Mouse (Mus musculus) kidney, postnatal 10 days (tissue): ENCODE measurements around the gene Mpi.

Experiments used
- DNase-seq: peaks from one replicate; pipeline ENCODE4 v3.0.0; 2021; ENCODE audit warnings: mixed read lengths

The Mpi gene

DNA sequence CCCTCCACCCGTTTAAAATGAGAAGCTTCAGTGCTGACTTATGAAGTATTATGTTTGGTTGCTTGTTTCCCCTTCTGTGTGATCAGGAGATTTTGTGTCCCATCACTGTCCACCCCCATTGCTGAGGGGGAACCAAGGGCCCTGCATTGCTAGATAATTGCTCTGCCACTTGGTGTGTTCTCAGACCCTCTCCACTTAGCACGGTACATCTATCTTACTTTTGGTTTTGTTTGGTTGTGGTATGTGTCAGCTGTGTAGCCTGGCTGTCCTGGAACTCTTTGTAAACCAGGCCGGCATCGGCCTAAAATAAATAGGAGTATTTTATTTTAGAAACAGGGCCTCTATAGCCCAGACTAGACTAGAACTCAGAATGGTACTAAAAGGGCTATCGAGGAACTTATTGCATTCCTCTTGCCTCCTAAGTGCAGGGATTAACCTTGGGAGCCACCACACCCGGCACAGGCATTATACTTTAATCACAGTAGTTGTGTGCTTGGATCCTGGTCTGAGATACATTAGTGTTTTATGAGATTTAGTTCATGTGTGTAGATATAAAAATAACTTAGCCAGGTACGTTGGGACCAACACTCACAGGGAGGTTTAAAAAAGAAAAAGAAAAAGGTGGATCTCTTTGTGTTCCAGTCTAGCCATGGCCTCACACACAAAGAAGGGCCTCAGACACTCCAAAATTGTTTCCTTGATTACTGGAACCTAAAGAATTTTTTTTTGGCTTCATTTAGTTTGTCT is 30.3 kb downstream of the Mpi start:
- no peak for DNase-seq

DNA sequence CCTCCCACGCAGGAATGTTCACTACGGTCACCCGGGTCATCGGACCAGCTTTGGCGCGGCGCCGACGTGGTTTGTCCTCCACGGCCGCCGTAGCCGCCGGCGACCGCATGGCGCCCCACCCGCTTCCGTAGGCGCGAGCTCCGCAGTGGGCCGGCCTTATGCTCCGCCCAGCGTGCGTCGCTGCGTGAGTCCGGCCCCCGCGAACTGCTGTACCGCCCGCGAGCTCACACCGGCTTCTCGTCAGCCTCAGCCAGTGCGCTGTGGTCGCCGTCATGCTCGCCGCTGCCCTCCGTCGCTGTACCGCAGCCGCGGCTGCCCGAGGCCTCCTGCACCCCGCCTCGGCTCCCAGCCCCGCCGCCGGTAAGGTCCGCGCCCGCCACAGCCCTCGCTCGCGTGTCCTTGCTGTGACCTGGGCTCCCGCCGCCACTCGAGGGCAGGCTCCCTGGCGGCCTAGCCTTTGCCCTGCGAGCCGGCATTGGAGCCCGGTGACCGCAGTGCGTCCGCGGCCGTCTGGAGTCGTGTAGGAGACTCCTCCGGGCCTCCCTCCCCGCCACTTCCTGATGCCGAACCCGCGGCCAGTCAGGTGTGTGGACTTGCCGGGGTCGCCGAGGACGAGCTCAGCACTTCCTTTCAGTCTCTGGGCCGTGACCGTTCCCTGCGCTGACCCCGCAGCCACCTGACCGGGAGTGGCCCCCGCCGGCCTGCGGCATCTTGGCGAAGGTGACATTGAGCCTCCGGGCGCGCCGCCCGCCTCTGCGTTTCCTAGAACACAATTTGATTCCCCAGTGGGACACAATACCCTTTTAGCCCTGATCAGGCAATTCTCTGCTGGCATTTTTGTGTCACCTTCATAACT is 31.3 kb downstream of the Mpi start, which contains the start of gene Cox5a:
Gene Cox5a, plus strand, starts transcription at position 219 of the 856 bp plus-strand sequence.
- DNase-seq: peak; percentile 97

DNA sequence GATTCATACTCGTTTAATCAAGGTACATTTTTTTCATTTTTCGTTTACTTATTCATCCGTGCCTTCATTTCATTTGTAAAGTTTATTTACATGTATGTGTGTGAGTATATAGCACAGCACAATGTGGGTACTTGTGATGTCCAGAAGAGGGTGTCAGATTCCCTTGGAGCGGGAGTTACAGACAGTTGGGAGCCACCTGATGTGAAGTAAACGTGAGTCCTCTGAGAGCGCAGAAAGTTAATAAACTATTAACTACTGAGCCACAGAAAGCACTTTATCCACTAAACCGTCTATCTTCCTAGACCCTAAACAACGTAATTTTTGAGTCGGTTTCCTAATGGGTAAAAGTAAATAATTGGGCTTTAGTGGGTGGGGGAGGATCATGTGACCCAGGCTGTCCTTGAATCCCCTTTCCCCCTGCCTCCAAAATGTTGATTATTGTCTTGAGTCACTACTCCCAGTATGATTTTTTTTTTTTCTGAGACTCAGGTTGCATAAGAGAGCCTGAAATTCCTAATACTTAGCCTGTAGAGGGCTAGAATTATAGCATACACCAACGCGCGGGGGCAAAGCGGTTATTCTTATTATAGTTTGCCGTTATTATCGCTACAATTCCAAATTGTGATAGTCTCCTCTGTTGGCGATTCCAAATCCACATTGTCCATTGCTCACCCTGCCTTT is 32.0 kb downstream of the Mpi start:
- no peak for DNase-seq

DNA sequence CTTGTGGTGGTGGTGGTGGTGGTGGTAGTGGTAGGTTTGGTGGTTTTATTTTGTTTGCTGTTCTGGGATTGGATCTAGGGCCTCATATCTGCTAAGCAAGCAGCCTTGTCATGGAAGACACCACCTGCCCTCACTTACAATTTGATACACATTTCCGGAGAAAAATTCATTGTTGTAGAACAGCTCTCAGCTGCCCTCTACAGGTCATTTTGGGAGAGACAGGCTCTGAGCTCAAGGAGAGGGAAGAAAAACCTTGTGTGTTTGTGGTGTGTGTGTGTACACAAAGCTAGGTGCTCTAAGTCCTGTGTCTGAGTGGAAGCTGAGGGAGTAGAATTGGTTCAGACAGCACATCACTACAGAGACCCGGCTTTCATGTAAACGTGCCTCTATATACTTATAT is 35.5 kb downstream of the Mpi start:
- peak; percentile 79 for DNase-seq

DNA sequence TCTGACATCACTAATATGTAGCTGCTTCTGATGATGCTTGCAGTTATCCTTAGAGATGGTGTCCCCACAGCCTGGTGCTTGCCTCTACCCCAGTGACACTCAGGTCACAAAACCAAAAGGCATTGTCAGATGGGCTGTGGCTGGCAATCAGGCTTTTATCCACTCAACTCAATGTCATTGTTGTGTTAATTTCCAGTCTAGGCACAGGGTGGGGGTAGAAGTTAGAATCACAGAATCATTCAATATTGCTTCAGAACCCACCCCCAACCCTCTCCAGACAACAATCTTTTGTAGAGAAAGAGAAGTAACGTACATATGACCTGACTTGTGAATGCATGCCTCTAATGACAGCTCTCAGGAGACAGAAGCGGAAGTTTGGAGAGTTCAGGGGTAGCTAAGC is 42.0 kb downstream of the Mpi start:
- no peak for DNase-seq

DNA sequence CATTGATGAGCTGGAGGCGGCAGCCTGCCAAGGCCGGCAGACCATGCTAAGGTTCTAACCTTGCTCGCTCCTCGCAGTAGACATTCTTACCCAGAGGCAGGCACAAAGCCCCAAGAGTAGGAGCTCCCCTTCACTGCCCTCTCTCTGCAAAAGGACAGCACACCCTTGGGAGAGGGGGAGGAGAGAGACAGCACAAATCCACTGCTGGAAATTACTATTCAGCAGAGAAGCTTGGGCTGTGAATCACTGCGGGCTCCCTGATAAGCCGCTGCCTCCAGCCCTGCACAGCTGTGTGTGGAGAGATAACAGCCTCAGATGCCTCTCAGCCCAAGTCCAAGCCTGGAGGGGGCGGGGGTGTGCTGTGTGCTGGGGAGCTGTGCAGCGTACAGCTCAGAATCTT is 46.9 kb downstream of the Mpi start:
- peak; percentile 81 for DNase-seq

DNA sequence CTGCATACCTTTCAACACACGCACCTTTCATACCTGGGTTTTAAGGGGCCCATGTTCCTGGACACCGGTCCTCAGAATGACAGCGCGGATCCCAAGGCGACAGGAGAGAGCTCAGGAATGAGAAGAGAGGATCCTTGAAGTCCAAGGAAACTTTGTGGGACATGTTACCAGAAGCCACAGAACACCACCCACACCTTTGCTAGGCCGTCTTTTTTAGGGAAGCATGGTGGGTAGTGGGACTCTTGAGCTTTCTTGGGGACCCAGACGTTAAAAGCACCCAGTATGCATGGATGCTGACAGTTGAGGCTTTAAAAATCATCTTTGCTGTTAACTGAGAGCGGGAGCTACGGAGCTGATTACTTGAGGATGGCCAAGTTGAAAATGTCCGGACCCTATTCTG is 47.7 kb downstream of the Mpi start:
- no peak for DNase-seq

DNA sequence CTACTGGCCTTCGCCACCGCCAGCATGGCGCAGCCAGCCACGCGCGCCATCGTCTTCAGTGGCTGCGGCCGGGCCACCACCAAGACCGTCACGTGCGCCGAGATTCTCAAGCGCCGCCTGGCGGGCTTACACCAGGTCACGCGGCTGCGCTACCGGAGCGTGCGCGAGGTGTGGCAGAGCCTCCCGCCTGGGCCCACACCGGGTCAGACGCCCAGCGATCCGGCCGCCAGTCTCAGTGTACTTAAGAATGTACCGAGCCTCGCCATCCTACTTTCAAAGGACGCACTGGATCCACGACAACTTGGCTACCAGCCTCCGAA is 48.2 kb downstream of the Mpi start:
- peak; percentile 76 for DNase-seq

DNA sequence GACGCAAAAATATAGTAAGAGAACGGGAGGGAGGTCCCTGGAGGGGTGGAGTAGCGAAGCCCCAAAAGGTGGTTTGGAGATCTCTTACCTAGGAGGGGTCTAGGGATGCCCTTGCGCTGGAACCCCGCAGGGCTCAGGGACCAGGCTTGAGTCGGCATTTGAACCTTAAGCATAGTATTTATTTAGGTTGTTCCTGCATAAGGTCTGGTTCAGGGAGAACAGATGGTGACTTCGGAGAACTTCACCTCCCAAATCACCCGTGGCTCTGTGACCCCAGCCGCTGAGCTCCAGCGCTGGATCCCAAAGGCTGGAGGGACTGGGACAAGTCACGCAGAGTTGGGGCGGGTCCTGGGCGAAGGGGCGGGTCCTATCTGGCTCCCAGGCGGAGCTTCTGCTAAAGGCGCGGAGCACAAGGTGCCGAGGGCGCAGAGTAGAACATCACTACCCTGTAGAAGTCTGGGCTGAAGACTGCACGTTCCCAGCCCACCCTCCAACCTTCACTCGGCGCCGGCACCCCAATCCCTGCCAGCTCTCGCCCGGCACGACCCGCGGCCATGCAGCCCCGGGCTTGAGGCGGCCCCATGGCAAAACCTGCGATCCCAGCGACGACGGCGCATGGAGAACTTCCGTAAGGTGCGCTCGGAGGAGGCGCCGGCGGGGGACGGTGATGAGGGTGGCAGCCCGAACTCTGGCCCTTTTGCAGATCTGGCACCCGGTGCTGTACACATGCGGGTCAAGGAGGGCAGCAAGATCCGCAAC is 48.8 kb downstream of the Mpi start, which contains the start of gene Rpp25:
Gene Rpp25, plus strand, starts transcription at position 405 of the 759 bp plus-strand sequence.
- DNase-seq: peak; percentile 83

DNA sequence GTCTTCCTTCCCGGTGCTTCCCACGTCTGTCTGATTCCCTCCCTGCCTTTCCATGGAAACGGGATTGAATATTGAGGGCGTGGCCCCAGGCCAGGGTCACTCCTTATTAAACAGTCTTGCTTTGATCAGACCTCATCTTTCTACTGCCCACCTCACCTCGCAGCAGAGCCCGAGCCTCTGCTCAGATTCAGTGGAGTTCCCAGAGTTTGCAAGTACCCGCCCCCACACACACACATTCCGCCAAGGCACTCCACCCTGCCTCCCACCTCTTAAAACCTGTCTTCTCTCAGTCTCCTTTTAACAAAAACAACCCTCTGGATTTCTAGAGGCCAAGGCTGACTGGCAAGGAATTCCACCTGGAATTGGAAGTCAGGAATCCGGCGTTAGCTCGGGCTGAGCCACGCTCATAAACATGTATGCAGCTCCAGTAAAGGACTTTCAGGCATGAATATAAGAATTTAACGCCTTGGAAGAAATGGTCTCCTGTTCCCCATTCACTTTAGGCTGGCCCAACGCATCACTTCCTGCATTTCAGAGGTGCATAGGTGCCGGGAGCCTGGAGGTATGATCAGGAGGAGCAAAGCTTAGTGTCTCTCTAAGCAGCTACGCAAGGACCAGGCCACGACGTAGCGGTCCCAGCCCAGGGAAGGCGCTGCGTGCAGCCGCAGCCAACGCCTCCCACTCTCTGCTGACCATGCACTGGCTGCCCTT is 49.5 kb downstream of the Mpi start:
- DNase-seq: peak; percentile 18

DNA sequence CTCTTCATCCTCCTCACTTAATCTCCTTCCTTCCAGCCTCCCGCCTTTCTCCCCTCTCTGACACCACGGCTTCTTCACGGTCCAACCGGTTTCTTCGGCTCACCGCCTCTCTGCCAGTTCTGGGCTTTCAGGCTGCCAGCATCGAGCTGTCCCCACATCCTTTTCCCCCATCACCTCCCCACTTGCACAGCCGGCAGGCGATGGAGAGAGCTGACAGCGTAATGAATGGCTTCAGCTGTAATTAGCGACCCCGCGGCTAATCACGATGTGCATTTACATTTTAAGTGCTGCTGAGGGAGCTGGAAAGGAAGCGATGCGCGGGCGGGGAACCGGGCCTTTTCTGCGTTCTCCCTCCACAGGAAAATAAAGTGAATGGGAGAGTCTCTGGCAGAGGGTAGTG is 50.7 kb downstream of the Mpi start:
- DNase-seq: peak; percentile 39

DNA sequence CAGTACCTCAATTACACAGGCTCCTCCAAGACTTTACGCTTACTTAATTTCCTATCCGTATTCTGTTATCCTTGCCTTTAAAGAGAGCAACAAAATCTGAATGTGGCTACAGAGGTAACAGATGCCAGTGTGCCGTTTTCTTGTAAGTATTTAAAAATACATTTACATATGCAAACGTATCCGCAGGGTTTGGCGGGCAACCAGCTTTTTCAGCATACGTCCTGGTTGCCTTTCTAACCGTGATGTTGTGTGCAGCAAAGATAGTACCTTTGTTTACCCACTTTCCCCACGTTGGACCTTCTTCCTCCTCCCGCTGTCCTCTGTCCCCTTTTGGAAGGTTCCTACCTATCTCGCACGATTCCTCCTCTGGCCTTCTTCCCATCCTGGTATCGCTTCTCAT is 51.1 kb downstream of the Mpi start:
- no peak for DNase-seq

DNA sequence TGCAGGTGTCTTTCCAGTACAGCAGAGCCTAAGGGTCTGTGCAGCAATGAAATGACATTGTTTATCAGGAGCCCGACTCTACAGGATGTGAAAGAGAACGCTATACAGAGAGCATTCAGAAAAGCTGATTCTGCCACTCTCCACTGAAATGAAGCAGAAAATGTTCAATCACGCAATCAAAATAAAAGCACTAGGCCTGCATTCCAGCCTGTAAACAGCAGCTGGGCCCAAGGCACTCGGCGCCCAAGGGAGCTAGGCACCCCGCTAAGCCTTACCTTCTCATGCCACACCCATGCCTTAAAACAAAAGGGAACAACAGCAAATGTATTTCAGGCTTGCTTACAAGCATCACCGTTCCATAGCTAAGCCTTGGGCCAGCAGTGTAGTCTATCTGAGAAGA is 54.0 kb downstream of the Mpi start:
- no peak for DNase-seq

DNA sequence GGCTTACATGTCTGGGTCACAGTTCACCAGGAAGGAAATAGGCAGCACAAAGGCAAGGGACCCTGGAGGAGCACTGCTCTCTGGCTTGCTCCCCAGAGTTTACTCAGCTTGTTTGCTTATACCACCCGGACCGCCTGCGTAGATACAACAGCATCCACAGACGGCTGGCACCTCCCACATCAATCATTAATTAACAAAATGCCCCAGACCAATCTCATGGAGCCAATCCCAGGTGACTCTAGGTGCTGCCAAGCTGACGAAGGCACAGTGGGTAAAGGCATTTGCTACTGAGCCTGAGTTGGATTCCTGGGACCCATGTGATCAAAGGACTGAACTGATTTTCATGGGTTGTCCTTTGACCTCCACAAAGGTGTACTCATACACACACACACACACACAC is 55.3 kb downstream of the Mpi start:
- peak; percentile 6 for DNase-seq

DNA sequence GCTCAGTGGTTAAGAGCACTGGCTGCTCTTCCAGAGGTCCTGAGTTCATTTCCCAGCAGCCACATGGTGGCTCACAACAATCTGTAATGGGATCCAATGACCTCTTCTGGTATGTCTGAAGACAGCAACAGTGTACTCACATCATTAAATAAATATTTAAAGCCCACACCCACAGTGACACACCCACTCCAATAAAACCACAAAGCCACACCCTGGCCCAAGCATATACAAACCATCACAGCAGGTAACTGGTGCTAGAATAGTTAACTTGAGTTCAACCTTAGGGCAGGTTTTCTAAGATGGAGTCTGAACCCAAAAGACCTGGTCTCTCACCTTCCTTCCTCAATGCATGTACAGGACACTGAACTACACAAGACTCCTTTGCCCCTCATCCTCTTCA is 57.6 kb downstream of the Mpi start:
- DNase-seq: no peak
